Mouse (Mus musculus) hindbrain, embryonic 16.5 days (tissue): ENCODE measurements at regions not wholly inside any gene's neighbourhood (a gene's known extent, or its start where the extent isn't known, plus 50 kb on each side); places are given as distances from the start of the nearest gene placed in this dataset.

Experiments
- ATAC-seq: fragments of 200-750 bp; cut with Nextera tagmentation; 2 replicates; pipeline ENCODE4 v1.8.0; 2017; ENCODE audit warnings: moderate TSS enrichment, moderate library complexity
- H3K27ac ChIP-seq: fragments of 300-500 bp; sonication (generic); 2 replicates; pipeline ENCODE4 v1.5.1; 2014; ENCODE audit warnings: low read depth, mild to moderate bottlenecking, control low read depth, low read length, moderate library complexity
- H3K27me3 ChIP-seq: fragments of 300-500 bp; sonication (generic); replicated peaks from 2 replicates; pipeline ENCODE4 v1.6.1; 2014; ENCODE audit warnings: low read length; ENCODE audit not compliant: control insufficient read depth, insufficient read depth
- H3K36me3 ChIP-seq: fragments of 300-500 bp; sonication (generic); 2 replicates; pipeline ENCODE4 v1.6.1; 2014; ENCODE audit warnings: mild to moderate bottlenecking, low read length, moderate library complexity, mixed read lengths; ENCODE audit not compliant: control insufficient read depth, insufficient read depth
- H3K4me1 ChIP-seq: fragments of 300-500 bp; sonication (generic); 2 replicates; pipeline ENCODE4 v1.6.1; 2014; ENCODE audit warnings: low read depth, low read length; ENCODE audit not compliant: control insufficient read depth, insufficient read depth
- H3K4me2 ChIP-seq: fragments of 300-500 bp; sonication (generic); 2 replicates; pipeline ENCODE4 v1.6.1; 2014; ENCODE audit warnings: mild to moderate bottlenecking, low read length, control low read depth, moderate library complexity
- H3K4me3 ChIP-seq: fragments of 300-500 bp; sonication (generic); 2 replicates; pipeline ENCODE4 v1.5.1; 2014; ENCODE audit warnings: mild to moderate bottlenecking, low read length, control low read depth, moderate library complexity
- H3K9ac ChIP-seq: fragments of 300-500 bp; sonication (generic); 2 replicates; pipeline ENCODE4 v1.6.1; 2014; ENCODE audit warnings: low read depth, mild to moderate bottlenecking, control low read depth, low read length, moderate library complexity
- H3K9me3 ChIP-seq: fragments of 300-500 bp; sonication (generic); 2 replicates; pipeline ENCODE4 v1.6.1; 2014; ENCODE audit warnings: mild to moderate bottlenecking, low read length, moderate library complexity; ENCODE audit not compliant: control insufficient read depth
- WGBS: fragments of 180-500 bp; shearing (Covaris S2); extraction: QIAGEN DNeasy Blood & Tissue Kit; methylation state at CpG from one replicate; pipeline ENCODE4 v1.1.7; 2014; 5-methylcytosine and 5-hydroxymethylcytosine counted together

DNA sequence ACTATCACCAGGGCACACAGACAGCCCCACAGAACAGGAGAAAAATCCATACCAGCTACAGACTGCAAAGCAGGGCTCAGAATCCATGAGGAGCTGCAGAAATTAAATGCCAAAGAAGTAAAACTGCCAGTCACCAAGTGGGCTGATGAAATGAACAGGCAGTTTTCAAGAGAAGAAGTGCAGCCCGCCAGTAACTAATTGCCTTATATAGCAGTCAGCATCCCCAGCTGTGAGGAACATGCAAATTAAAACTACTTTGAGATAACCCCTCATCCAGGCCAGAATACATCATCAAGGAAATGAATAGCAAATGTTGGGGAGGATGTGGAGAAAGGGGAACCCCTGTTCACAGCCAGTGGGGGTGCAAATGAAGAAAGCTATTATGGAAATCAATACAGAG lies 177.3 kb upstream of the Zfp703 start:
- Histone ChIP-seq H3K36me3 (no peaks in the 10 kb centered on the region), H3K27me3 (no peaks in the 10 kb centered on the region), H3K9me3 (no peaks in the 10 kb centered on the region), H3K27ac (no peak overlapping the region), H3K4me1 (no peaks in the 10 kb centered on the region), H3K9ac (no peak overlapping the region), H3K4me2 (no peak overlapping the region), H3K4me3 (no peak overlapping the region)
- no peak for ATAC-seq
- WGBS = 15% methylated on average over 1 of the region's 1 CpGs

DNA sequence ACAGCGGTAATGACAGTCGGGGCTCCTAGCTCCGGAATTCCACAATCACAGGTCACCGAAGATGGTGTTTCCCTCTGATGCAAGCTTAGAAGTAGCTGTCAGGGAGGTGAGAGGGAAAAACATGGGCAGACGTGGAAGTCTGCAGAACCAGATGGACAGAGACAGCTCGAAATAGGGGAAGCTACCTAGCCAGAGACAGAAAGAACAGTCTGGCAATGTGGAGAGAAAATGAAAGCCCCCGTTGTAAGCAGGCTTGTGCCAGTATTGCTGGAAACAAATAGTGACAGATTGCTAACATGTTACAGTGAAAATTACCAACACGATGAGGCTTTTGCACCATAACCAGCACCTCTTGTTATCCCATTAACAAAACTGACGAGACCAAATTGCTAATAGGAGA lies 173.0 kb upstream of the Zfp703 start:
- Histone ChIP-seq H3K36me3 (no peaks in the 10 kb centered on the region), H3K4me2 (no peak overlapping the region), H3K4me1 (peaks cover 11% of the 10 kb centered on the region), H3K9me3 (no peaks in the 10 kb centered on the region), H3K27ac (no peak overlapping the region), H3K27me3 (no peaks in the 10 kb centered on the region), H3K9ac (no peak overlapping the region), H3K4me3 (no peak overlapping the region)
- WGBS = 64% methylated on average over 9 of the region's 9 CpGs
- no peak for ATAC-seq

DNA sequence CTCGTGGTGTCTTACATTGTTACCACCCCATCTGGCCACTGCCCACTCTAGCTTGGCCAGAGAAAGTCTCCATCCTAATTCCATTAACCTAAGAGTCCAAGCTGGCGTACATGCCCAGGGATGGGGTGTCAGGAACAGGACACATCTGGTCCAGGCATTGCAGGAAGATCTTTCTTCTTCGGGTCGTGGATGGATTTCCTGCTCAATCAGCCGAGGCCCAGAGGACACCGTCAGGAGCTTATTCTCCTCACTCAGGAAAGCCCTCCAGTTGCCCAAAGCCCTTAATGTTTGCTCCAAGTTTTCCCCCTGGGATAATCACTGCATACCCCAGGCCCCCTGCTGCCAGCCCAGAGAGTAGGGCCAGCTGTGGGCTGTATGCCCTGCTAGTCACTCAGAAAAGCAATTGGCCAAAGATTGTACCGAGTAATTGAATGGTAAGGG lies 172.2 kb upstream of the Zfp703 start:
- H3K36me3 ChIP-seq = no peaks in the 10 kb centered on the region
- ATAC-seq = peak; percentile 42; the same call in 1 of the 2 replicates
- no peak overlapping the region for H3K9ac ChIP-seq
- no peak overlapping the region for H3K27ac ChIP-seq
- H3K4me3 ChIP-seq = no peak overlapping the region
- H3K4me1 ChIP-seq = peaks cover 11% of the 10 kb centered on the region
- H3K9me3 ChIP-seq = no peaks in the 10 kb centered on the region
- no peak overlapping the region for H3K4me2 ChIP-seq
- no peaks in the 10 kb centered on the region for H3K27me3 ChIP-seq
- WGBS = 30% methylated on average over 7 of the region's 7 CpGs

DNA sequence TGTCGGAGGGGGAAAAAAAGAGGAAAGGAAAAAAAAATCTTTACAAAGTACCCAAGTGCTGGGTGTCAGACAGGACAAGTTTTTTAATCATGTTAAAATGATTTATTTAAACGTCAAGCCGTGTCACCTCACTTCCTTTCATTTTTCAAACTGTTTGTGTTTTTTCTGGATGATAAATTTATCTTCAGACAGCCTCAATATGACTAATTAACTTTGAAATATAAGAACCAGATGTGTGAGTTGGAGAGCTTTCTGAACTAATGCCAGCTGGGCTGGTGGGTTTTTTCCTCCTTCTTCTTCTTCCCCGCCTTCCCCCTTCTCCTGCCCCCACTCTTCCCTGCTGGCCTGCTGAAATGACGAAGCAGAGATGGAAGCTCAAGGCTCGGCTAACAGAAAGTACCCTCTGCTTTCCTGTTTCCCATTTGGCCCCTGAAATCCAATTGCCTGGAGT lies 171.7 kb upstream of the Zfp703 start:
- no peak for ATAC-seq
- WGBS = 26% methylated on average over 6 of the region's 6 CpGs
- Histone ChIP-seq H3K9me3 (no peaks in the 10 kb centered on the region), H3K27ac (no peak overlapping the region), H3K4me1 (peaks cover 11% of the 10 kb centered on the region), H3K4me2 (no peak overlapping the region), H3K36me3 (no peaks in the 10 kb centered on the region), H3K9ac (no peak overlapping the region), H3K4me3 (no peak overlapping the region), H3K27me3 (no peaks in the 10 kb centered on the region)

DNA sequence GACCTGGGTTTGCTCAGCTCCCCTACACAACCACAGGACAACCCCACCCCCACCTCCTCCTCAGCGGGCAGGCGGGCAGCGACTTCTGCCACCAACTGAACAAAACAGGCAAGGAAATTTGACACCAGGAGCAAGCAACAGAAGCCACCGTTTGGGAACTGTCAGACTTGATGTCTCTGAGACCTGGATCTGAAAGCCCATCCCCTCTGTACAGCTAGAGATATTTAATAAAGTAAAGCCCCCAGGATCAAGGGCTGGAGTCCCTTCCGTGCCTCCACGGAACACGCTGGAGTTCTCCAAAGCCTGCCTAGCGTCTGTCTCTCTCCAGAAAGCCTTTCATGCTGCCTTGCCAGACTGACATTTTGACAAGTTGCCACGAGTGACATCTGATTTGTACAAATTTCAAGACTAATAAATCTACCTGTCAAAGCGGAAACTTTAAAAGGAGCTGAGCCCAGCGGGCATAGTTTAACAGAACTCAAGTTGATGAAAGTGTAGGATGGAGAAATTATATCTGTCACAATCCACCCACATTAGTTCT lies 168.9 kb upstream of the Zfp703 start:
- 15% methylated on average over 11 of the region's 11 CpGs for WGBS

DNA sequence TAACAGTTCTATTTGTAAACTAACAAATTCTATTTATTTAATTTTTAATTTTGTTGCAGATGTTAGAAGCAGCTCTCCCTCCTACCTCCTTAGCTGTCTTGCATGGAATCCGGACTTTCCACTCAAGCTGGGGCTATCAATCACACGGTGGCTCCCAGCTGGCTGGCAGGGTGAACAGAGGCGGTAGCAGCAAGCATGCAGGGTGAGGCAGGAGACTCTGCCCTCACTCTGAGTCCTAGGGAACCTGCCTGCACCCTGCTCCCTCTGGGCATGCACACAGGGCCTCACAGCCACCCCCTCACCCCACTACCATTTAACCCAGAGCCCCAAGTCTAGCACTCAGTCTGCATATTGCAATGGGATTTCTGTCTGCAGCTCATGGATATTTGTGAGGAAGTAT lies 168.4 kb upstream of the Zfp703 start:
- Histone ChIP-seq H3K4me2 (no peak overlapping the region), H3K27me3 (no peaks in the 10 kb centered on the region), H3K4me3 (no peak overlapping the region), H3K4me1 (peaks cover 11% of the 10 kb centered on the region), H3K27ac (no peak overlapping the region), H3K36me3 (no peaks in the 10 kb centered on the region), H3K9ac (no peak overlapping the region), H3K9me3 (no peaks in the 10 kb centered on the region)
- WGBS = 16% methylated on average over 3 of the region's 3 CpGs
- no peak for ATAC-seq

More for the DNA sequence above, 168.9 kb upstream of the Zfp703 start:
- no peak overlapping the region for H3K27ac ChIP-seq
- ATAC-seq = no peak
- H3K27me3 ChIP-seq = no peaks in the 10 kb centered on the region
- H3K9ac ChIP-seq = no peak overlapping the region
- peaks cover 11% of the 10 kb centered on the region for H3K4me1 ChIP-seq
- H3K36me3 ChIP-seq = no peaks in the 10 kb centered on the region
- H3K4me2 ChIP-seq = no peak overlapping the region
- no peak overlapping the region for H3K4me3 ChIP-seq
- no peaks in the 10 kb centered on the region for H3K9me3 ChIP-seq

DNA sequence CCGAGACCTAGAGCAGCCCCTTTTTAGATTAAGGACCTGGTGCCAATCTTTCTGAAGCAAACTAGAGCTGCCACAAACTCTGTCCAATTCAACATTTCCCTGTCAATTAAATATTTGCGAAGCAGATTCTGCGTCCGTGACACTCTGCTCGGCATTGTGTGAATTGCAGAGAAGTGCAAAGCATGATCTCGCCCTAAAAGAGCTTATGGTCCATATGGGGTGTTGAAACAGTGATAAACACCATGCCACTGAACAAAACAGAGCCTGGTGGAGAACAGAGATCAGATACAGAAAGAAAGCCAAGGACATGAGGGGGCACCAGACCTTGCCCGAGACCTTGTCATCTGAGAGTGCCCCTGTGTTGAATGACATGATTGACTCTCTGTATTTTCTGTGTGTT lies 167.2 kb upstream of the Zfp703 start:
- H3K9me3 ChIP-seq = no peaks in the 10 kb centered on the region
- H3K9ac ChIP-seq = no peak overlapping the region
- peaks cover 11% of the 10 kb centered on the region for H3K4me1 ChIP-seq
- H3K36me3 ChIP-seq = no peaks in the 10 kb centered on the region
- 84% methylated on average over 7 of the region's 7 CpGs for whole genome bisulfite sequencing
- H3K27me3 ChIP-seq = no peaks in the 10 kb centered on the region
- no peak for ATAC-seq
- H3K27ac ChIP-seq = no peak overlapping the region
- H3K4me2 ChIP-seq = no peak overlapping the region
- no peak overlapping the region for H3K4me3 ChIP-seq

DNA sequence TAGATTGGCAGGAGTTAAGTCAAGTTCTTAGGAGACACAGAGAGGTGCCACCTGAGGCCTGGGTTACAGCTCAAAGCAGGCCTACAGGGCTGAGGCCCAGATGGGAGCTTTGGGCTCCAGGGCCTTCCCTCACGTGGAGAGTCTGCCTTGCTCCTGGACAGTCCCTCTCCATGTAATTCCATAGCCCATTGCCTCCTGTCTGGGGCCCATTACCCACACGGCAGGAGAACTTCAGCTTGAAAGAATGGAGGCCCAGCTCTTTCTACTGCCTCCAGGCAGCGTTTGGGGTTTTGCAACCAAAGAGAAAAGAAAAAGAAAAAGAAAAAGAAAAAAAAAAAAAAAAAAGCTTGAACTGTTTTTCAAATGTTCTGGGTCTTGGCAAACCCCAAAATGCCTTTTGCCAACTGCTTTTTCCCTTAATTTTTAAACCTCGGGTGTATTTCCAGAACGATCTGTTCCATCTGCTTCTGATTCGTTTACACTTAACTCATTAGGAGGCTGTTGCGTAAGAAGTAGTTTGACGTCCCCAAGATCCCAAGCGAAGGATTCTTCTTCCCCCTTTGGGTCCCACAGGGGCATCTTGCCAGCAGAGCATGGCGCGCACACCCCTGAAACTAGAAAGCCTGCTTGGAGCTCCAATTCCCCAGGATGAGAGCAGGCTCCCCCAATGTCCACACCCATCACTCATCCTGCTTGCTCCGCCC lies 165.4 kb upstream of the Zfp703 start:
- H3K4me3 ChIP-seq = no peak overlapping the region
- WGBS = 64% methylated on average over 12 of the region's 12 CpGs

DNA sequence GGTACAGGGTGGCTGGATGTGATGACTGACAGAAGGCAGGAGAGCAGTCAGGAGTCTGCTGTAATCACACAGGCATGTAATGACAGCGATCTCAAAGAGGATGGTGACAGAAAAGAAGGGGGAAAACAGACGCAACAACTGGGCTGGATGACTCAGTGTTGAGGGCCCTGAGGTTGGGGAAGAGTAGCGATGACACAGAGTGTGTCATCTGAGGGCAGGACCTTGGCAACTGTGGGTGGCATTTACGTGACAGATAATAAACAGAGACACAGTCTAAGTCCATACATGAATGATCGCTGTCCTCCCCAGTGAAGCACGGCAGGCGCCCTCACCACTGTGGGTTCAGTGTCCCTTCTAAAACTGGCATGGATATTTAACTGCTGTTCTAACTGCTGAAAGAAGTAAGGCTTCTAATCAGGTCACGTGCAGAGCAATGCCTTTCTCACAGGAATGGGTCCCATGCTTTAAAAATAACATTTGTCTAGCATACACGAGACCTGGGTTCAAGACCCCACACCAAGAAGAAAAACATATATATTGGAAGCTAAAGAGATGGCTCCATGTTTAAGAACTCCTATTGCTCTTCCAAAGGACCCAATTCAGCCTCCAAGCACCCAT lies 163.8 kb upstream of the Zfp703 start:
- no peak for ATAC-seq
- H3K4me2 ChIP-seq = no peak overlapping the region
- H3K4me3 ChIP-seq = no peak overlapping the region
- no peaks in the 10 kb centered on the region for H3K9me3 ChIP-seq
- peaks cover 3% of the 10 kb centered on the region for H3K4me1 ChIP-seq
- H3K36me3 ChIP-seq = no peaks in the 10 kb centered on the region
- H3K27me3 ChIP-seq = no peaks in the 10 kb centered on the region
- no peak overlapping the region for H3K9ac ChIP-seq
- WGBS = 85% methylated on average over 9 of the region's 9 CpGs
- no peak overlapping the region for H3K27ac ChIP-seq

More for the DNA sequence above, 165.4 kb upstream of the Zfp703 start:
- no peaks in the 10 kb centered on the region for H3K36me3 ChIP-seq
- H3K27ac ChIP-seq = no peak overlapping the region
- ATAC-seq = no peak
- H3K4me2 ChIP-seq = no peak overlapping the region
- no peak overlapping the region for H3K9ac ChIP-seq
- no peaks in the 10 kb centered on the region for H3K27me3 ChIP-seq
- peaks cover 6% of the 10 kb centered on the region for H3K4me1 ChIP-seq
- H3K9me3 ChIP-seq = no peaks in the 10 kb centered on the region
